Mouse (Mus musculus) limb, embryonic 14.5 days (tissue): ENCODE results near the gene Myl6b. TPM values are rescaled to one million over a fixed set of nuclear protein-coding genes. Genes with fewer than 3 reads are reported as not detected.
"Not testable (repeated sequence)": the region's sequence is repeated elsewhere in the genome, so short reads cannot be mapped to it uniquely, and the experiment has no call there.

Source experiments
- ATAC-seq: fragments of 200-750 bp; cut with Nextera tagmentation; 2 replicates; pipeline ENCODE4 v1.8.0; 2017; ENCODE audit warnings: low read depth, moderate number of reproducible peaks, moderate TSS enrichment; ENCODE audit not compliant: low FRiP score
- DNase-seq: peaks from one replicate; pipeline ENCODE4 v3.0.0-alpha.2; 2015; ENCODE audit warnings: low spot score
- H3K27ac ChIP-seq: fragments of 300-500 bp; sonication (generic); replicated peaks from 2 replicates; pipeline ENCODE4 v1.5.1; 2014; ENCODE audit warnings: low read depth, mild to moderate bottlenecking, low read length, moderate library complexity, mixed read lengths
- H3K27me3 ChIP-seq: fragments of 300-500 bp; sonication (generic); 2 replicates; pipeline ENCODE4 v1.6.1; 2014; ENCODE audit warnings: low read length, mixed read lengths; ENCODE audit not compliant: control insufficient read depth, insufficient read depth
- H3K36me3 ChIP-seq: fragments of 300-500 bp; sonication (generic); 2 replicates; pipeline ENCODE4 v1.6.1; 2014; ENCODE audit warnings: mild to moderate bottlenecking, low read length, moderate library complexity, mixed read lengths; ENCODE audit not compliant: control insufficient read depth, insufficient read depth
- H3K4me1 ChIP-seq: fragments of 300-500 bp; sonication (generic); 2 replicates; pipeline ENCODE4 v1.6.1; 2014; ENCODE audit warnings: antibody characterized with exemption, low read length, mixed read lengths; ENCODE audit not compliant: control insufficient read depth, insufficient read depth
- H3K4me2 ChIP-seq: fragments of 300-500 bp; sonication (generic); replicated peaks from 2 replicates; pipeline ENCODE4 v1.6.1; 2014; ENCODE audit warnings: low read depth, mild to moderate bottlenecking, low read length, moderate library complexity; ENCODE audit not compliant: severe bottlenecking
- H3K4me3 ChIP-seq: fragments of 300-500 bp; sonication (generic); replicated peaks from 2 replicates; pipeline ENCODE4 v1.5.1; 2014; ENCODE audit warnings: low read length
- H3K9ac ChIP-seq: fragments of 300-500 bp; sonication (generic); 2 replicates; pipeline ENCODE4 v1.6.1; 2014; ENCODE audit warnings: mild to moderate bottlenecking, low read depth, low read length, moderate library complexity; ENCODE audit not compliant: severe bottlenecking
- H3K9me3 ChIP-seq: fragments of 300-500 bp; sonication (generic); 2 replicates; pipeline ENCODE4 v1.6.1; 2016; ENCODE audit warnings: low read length; ENCODE audit not compliant: control insufficient read depth
- POLR2A ChIP-seq: fragments of 200-500 bp; IDR thresholded peaks from 2 replicates; pipeline ENCODE4 v1.8.0; 2012; ENCODE audit warnings: inconsistent platforms, mild to moderate bottlenecking, moderate library complexity, borderline replicate concordance; ENCODE audit not compliant: insufficient read depth, insufficient read length; ENCODE audit errors: extremely low read depth
- WGBS: fragments of 180-500 bp; shearing (Covaris S2); extraction: QIAGEN DNeasy Blood & Tissue Kit; methylation state at CpG from one replicate; pipeline ENCODE4 v1.1.7; 2014; 5-methylcytosine and 5-hydroxymethylcytosine counted together
- polyA plus RNA-seq, 2 experiments: library from polyadenylated mRNA; depleted of rRNA in 1 of 2; stranded (reverse) in 1 of 2; unstranded in 1 of 2; fragments of >200 nt; fragmentation: Nextera tagmentation in 1 of 2; extraction: Ambion mirVana in 1 of 2; gene quantifications; 2 replicates each; pipeline versions ENCODE4 v1.2.1 to v1.2.3; 2012 to 2014

Gene Myl6b
- polyA plus RNA-seq, 2 experiments: 6.6 to 56.7 TPM

- no peak for ATAC-seq
- WGBS: 86% methylated on average over 4 of the region's 4 CpGs
- no peak for TF ChIP-seq POLR2A
- H3K27me3 ChIP-seq: no peaks in the 10 kb centered on the region
- H3K4me3 ChIP-seq: no peak overlapping the region
- no peaks in the 10 kb centered on the region for H3K9me3 ChIP-seq
- no peak overlapping the region for H3K9ac ChIP-seq
- no peak overlapping the region for H3K27ac ChIP-seq
- H3K36me3 ChIP-seq: peaks cover 43% of the 10 kb centered on the region
- no peak overlapping the region for H3K4me2 ChIP-seq
- H3K4me1 ChIP-seq: no peaks in the 10 kb centered on the region
- no peak for DNase-seq
These were observed 11.3 kb upstream of the Myl6b start for GRCm38 (mm10) chr10:128509831-128510230.

- Histone ChIP-seq H3K27me3 (no peaks in the 10 kb centered on the region), H3K27ac (no peak overlapping the region), H3K4me3 (no peak overlapping the region), H3K9me3 (no peaks in the 10 kb centered on the region), H3K9ac (no peak overlapping the region), H3K4me1 (no peaks in the 10 kb centered on the region), H3K4me2 (no peak overlapping the region), H3K36me3 (peaks cover 41% of the 10 kb centered on the region)
- no peak for ATAC-seq
- TF ChIP-seq POLR2A: no peak
- DNase-seq: no peak
- WGBS: 89% methylated on average over 9 of the region's 9 CpGs
These were observed 10.7 kb upstream of the Myl6b start for GRCm38 (mm10) chr10:128509203-128509602.

- Histone ChIP-seq H3K9me3 (no peaks in the 10 kb centered on the region), H3K27ac (no peak overlapping the region), H3K4me2 (no peak overlapping the region), H3K36me3 (peaks cover 33% of the 10 kb centered on the region), H3K4me1 (no peaks in the 10 kb centered on the region), H3K9ac (no peak overlapping the region), H3K27me3 (no peaks in the 10 kb centered on the region), H3K4me3 (no peak overlapping the region)
- DNase-seq (no peak), ATAC-seq (no peak)
- WGBS: 66% methylated on average over 9 of the region's 9 CpGs
- TF ChIP-seq POLR2A: no peak
These were observed 9.8 kb upstream of the Myl6b start for GRCm38 (mm10) chr10:128508260-128508659.

GRCm38 (mm10) chr10:128505974-128506373 lies 7.5 kb upstream of the Myl6b start:
- ATAC-seq: no peak
- H3K4me1 ChIP-seq: no peaks in the 10 kb centered on the region
- no peak overlapping the region for H3K9ac ChIP-seq
- no peaks in the 10 kb centered on the region for H3K27me3 ChIP-seq
- no peak for TF ChIP-seq POLR2A
- H3K27ac ChIP-seq: no peak overlapping the region
- no peak overlapping the region for H3K4me3 ChIP-seq
- no peak for DNase-seq
- H3K4me2 ChIP-seq: no peak overlapping the region
- 93% methylated on average over 14 of the region's 14 CpGs for WGBS
- H3K9me3 ChIP-seq: no peaks in the 10 kb centered on the region
- H3K36me3 ChIP-seq: peaks cover 17% of the 10 kb centered on the region; the same call in 1 of the 2 replicates

GRCm38 (mm10) chr10:128505371-128505667 lies 6.8 kb upstream of the Myl6b start:
- not testable (repeated sequence) for H3K27me3 ChIP-seq, DNase-seq, H3K9ac ChIP-seq, H3K27ac ChIP-seq, H3K4me1 ChIP-seq, H3K4me3 ChIP-seq, H3K9me3 ChIP-seq, ATAC-seq, H3K4me2 ChIP-seq
- H3K36me3 ChIP-seq: peaks cover 12% of the 10 kb centered on the region; the same call in 1 of the 2 replicates
- 80% methylated on average over 5 of the region's 5 CpGs for WGBS
